Mouse (Mus musculus) heart, postnatal 0 days (tissue): ENCODE measurements at regions not wholly inside any gene's neighbourhood (a gene's known extent, or its start where the extent isn't known, plus 50 kb on each side); places are given as distances from the start of the nearest gene placed in this dataset.

ENCODE experiments used
- CTCF ChIP-seq: IDR thresholded peaks from 2 replicates; pipeline ENCODE4 v1.5.1; 2016; ENCODE audit warnings: antibody characterized with exemption, control low read depth, low read depth
- EP300 ChIP-seq: IDR thresholded peaks from 2 replicates; pipeline ENCODE4 v1.6.1; 2016; ENCODE audit warnings: antibody characterized with exemption, low read depth

DNA sequence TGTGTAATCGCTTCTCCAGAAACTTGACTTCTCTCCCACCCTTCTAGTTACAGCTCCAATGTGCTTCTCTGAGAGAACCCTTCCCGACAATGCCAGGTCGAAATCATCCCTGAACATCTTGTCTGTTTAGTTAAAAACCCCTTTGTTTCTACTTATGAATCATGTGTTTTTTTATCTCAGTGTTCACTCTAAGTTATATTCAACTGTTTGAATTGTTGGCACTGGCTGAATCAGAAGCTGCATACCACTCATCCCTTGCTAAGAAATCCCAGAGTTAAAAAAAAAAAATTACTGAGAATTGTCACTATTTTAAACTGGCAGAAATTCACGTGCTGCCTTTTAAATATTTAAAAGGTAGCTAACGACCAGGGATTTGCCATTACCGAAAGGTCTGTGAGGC is 116.3 kb upstream of the Klf6 start:
- TF ChIP-seq EP300 (no peak), CTCF (no peak)
